Mouse (Mus musculus) bone marrow, adult 2 months (tissue): ENCODE data around the gene Clcn3.

Experiments
- CTCF ChIP-seq: fragments of 200-500 bp; IDR thresholded peaks from 2 replicates; pipeline ENCODE4 v1.5.1; 2011; ENCODE audit warnings: low read length, control low read depth; ENCODE audit not compliant: control insufficient read depth, insufficient read depth
- POLR2A ChIP-seq: fragments of 200-500 bp; IDR thresholded peaks from 2 replicates; pipeline ENCODE4 v1.6.1; 2011; ENCODE audit warnings: low read depth, mild to moderate bottlenecking, control low read depth, low read length, borderline replicate concordance; ENCODE audit not compliant: control insufficient read depth

- TF ChIP-seq POLR2A (no peak), CTCF (no peak)
Observed at GRCm38 (mm10) chr8:60952803-60953202, 30.3 kb downstream of the Clcn3 start.
